Mouse (Mus musculus) embryo, embryonic 11 days (tissue): ENCODE results near the gene Ciz1.
"Not testable (repeated sequence)": the region's sequence is repeated elsewhere in the genome, so short reads cannot be mapped to it uniquely, and the experiment has no call there.

Experiments used
- DNase-seq: peaks from one replicate; pipeline ENCODE4 v3.0.0-alpha.2; 2015

The Ciz1 gene

DNA sequence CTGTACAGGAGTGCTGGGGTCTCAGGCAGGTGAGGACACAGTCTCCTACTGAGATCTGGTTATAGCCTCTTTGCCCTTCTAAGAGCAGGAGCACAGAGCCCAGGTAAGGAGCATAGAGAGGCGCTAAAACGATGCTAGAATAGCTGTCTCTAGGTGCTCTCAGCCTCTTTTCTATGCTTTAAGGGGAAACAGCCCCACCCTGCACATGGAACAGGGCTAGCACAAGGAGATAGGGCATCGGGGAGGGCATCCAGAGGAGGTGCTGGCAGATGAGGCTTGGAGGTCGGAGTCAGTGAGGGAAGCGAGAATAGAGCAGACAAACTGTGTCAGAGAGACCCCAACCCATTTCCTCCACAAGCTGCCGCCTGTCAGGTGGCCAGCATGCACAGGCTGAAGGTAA lies 5.1 kb upstream of the Ciz1 start:
- no peak for DNase-seq

DNA sequence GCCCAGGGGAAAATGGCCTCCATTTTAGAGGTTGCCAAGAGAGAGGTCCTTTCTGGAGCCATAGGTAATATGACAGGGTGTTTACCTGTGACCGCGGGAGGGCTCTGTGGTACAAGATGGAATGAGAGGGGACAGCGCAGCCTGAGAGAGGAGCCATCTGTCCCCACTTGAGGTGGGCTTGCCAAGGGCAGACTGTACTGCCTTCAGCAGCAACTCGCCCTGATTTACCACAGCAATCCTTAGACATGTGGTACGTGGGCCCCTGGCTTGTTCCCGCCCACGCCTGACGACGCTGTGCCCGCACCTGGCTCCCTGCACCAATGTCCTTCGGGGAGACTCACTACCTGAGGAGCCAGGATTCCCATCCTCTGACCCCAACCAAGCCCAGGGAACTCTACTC lies 3.8 kb upstream of the Ciz1 start:
- no peak for DNase-seq

DNA sequence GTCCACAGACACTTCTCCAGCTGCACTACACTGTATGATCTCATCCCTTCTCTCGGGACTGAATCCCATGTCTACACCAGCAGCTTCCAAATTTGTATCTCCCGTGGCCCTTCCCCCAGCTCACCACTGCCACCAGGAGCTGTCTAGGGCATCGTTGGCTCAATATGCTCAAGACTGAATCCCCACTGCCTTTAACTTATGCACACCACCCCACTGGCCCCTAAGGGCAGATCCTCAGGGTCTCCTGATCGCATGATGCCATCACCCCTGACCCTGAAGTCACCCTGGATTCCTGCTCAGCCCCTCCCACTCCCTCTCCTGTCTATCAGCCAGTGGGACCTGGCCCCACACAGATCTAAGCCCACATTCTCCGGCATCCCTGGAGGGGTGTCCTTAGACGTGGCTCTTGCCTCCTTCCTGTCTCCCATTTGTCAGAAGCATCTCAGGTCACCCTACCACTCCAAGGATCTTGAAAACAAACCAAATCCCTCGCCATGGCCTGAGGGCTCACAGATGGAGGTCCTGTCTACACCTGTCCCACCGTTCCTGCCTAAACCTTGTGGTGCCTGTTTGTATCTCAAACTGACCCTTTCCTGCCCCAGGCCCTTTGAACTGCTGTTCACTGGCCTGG lies 2.4 kb upstream of the Ciz1 start:
- DNase-seq: no peak

DNA sequence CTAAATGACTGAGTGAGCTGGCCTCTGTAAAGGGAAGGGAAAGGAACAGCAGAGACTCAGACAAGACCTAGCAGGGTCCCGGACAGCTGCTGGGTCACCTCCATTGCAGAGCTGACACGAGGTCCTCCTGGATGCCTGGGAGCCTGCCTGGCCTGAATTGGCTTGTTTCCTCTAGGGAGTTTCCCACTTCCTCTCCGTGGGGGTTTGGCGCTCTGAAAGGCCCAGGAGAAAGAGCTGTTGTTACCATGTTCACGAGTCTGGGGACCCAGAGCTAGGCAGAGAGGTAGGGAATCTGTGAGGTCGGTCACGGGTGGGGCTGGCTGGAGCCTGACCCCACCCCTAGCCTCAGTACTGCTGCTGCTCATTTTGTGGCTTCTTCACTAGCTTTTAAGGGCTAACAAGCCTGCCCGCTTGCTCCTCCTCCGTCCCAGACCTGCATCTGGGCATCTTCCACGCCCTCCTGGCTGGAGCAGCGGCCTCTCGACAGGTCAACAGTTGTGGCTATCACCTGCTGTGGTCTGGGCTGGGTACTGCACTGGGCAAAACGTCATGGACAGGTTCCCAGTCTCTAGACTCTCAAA lies 1.6 kb upstream of the Ciz1 start:
- DNase-seq: no peak

DNA sequence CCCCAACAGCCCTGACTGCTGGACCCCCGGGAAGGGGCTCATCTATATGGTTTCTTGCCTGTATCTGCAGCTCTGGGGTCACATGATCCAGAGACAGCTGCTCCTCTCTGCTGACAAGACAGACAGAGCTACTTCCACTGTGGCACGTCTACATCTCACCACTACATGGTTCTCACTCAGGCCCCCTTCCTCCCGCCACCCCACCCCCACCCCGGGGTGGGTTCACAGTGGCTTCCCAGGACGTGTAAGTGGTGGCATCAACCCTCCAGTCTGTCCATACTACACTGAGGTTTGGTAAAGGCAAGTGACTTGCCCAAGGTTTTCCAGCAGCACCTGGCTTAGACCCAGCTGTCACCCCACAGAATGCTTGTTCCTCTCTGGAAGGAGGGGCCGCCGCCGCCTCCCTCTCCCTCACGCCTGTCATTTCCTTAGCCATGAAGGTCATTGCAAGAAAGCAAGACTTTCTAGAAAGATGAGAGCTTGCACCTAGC lies 611 bp upstream of the Ciz1 start:
- DNase-seq: no peak

DNA sequence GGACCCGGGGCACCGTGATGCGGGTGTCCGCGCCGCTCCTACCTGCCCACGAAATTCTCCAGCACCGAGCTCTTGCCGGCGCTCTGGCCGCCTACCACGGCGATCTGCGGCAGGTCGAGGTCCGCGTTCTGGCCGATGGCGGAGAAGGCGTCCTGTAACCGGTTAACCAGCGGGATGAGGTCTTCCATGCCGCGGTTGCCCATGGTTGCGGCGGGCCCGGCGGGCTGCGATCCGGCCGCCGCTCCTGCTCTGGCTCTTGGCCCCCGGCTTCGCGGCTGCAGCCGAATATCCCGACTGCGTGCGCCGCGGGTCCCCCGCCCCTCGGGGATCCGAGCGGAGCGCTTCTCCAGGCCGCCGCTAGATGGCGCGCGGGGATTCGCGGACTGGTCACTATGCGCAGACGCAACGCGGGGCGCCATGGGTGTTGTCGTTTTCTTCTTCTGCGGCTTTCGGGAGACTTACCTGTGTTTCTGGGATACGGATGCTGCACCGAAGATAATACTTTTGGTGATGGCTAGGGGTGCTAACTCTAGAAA lies 948 bp downstream of the Ciz1 start, which contains the start of gene Dnm1:
Dnm1 (minus strand) TSS at position 332 of the 536 bp plus-strand sequence.
- peak; percentile 95 for DNase-seq

DNA sequence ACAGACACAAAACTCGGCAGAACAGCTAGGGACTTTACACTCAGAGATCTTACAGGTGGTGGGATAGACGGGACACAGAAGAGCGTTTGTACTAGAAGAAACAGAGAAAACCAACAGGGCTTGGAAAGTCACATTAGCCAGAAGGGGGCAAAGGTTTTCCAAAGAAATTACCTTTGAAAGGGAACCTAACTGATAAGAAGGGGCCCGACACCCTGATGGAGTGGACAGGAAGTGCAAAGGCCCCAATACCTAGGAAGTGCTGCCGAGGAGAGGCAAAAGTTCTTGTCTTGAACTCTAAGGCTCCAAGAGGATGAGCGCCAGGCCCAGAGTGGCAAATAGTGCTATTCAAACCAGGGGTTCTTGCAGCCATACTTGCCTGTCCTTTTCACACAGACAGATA lies 1.7 kb downstream of the Ciz1 start:
- no peak for DNase-seq

DNA sequence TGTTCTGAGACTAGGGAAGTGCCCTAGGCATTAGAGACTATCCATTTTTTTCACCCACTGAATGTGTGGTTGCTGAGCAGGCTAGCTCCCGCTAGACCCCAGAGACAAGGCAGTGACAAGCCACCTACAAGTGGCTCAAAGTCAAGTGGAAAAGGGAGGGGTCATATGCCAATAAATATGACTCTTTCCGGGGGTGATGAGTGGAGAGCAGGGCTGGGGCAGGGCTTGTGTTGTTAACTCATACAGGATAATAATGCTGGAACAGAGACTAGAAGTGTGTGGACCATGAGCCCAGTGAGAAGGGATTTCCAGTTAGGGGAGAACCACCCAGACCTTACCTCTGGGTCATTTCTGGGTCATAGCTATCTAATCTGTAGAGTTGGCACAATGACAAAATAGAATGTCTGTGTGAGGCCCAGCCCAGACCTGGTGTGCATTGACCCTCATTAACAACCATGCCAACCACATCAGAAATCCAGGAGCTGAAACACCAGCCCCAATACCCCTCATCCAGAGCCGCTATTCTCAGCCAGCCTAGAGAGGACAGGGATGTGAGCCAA lies 2.3 kb downstream of the Ciz1 start:
- DNase-seq: no peak

DNA sequence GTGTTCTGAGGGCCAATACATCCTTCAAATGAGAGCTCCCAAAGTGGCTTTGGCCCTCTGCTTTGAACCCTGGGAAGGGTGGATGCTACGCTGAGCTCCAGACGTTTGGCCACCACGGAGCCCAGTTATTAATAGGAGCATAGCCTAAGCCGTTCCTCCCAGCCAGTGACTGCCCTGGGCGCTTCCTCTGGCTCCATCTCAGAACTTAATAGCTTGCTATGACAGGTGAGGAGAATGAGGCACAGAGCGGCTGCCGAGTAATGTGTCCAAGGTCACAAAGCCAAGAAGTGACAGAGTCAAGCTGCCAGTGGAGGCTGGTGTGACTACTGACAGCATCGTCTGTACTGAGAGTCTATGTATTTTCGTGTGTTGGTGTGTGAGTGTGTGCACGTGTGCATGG lies 4.1 kb downstream of the Ciz1 start:
- DNase-seq: no peak

DNA sequence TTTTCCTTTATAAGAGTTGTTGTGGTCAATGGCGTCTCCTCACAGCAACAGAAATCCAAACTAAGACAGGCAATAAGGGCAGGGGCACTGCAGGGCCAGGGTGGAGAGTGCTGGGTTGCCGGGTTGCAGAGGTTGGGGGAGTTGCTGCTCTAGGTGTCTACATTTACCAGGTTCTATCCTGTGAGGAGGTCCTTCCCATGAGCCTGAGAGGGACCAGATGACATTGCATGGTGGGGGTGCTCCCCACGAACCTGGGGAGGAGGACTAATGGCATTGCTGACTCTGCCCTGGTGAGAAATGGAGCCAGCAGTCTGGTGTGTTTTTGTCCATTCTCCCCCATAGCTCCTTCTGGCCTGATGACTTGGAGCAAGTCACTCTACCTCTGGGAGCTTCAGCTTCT lies 5.6 kb downstream of the Ciz1 start:
- DNase-seq: no peak

DNA sequence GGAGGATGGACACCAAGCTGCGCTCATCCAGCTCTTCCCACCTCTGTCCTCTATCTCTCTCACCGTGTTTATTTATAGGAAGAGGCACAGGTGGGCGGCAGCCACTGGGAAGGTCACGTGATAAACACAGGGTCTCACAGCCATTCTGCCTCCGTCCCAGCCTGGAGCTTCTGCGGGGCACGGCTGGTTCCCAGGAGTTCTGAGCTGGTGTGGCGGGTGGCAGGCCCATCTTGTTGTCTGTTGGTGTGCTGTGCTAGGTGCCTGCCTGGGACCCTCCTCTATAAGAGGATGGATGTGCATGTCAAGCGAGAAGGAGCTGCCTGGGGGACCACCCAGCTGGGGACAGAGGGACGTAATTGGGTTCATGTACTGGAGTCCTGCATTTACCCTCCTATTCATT lies 6.3 kb downstream of the Ciz1 start:
- no peak for DNase-seq

DNA sequence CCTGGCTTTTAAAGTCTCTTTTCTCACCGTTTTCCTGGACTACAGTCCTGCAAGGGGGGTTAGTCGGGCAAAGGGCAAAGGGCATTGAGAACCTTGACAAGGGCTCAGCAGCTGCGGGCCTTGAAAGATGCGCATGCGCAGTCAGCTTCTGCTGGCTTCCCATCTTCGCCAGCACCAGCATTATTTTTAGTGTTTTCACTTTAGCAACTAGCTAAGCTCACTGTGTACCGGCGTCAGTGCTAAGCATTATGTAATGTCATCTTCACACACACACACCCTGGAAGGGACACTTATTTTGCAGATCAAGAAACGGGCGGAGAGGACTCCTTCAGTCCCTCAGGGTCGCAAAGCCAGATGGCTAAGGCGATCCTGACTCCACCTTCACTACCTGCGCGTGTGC lies 8.6 kb downstream of the Ciz1 start:
- peak; percentile 89 for DNase-seq

DNA sequence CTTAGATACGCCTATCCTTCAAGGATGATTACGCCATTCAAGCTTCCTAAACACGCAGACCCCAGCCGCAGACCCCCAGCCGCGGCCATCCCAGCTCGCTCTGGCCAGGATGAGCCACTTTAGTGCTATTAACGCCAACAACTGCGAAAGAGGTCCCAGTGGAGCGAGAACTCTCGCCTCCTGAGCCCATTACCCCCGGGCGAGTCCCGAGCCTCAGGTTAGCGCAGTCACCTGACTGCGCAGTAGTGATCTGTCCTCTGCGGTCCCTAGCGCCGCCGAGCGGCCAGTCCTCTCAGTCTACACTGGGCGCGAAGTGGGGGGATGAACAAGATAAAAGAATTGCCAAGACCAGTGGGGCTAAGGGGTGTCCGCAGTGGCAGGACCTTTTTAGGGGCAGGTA lies 9.3 kb downstream of the Ciz1 start:
- peak; percentile 84 for DNase-seq

DNA sequence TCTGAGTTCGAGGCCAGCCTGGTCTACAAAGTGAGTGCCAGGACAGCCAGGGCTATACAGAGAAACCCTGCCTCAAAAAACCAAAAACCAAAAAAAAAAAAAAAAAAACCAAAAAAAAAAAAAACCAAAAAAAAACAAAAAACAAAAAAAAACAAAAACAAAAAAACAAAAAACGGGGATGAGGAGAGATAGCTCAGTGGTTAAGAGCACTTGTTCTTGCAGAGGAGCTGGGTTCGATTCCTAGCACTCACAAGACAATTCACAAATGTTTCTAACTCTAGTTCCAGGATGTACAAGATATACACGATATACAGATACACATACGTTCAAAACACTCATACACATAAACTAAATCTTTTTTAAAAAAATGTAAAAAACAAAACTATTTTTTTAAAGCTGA lies 10.1 kb downstream of the Ciz1 start:
- not testable (repeated sequence) for DNase-seq

DNA sequence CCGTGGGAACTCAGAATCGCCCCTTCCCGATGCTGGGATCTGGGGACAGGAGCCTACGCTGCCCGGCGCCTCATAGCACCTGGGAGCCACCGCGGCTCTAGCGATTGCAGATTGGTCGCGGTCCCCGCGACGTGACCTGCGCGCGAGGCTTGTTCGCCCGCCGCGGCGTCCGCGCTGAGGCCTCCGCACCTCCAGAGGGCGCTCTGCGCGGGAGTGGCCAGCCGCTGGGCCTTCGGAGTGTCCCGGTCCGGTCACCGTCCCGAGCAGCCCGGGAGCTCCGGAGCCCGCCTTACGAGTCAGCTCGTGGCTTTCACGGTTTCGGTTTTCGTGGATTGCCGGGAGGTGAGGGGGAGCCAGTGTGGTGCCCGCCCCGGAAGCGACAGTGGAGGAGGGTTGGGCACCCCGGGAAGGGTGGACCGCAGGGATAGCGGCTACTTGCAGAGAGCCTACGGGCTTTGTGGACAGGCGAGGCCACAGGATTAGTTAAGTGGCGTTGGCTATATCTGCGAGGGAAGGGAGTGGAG lies 10.8 kb downstream of the Ciz1 start:
- peak; percentile 93 for DNase-seq

DNA sequence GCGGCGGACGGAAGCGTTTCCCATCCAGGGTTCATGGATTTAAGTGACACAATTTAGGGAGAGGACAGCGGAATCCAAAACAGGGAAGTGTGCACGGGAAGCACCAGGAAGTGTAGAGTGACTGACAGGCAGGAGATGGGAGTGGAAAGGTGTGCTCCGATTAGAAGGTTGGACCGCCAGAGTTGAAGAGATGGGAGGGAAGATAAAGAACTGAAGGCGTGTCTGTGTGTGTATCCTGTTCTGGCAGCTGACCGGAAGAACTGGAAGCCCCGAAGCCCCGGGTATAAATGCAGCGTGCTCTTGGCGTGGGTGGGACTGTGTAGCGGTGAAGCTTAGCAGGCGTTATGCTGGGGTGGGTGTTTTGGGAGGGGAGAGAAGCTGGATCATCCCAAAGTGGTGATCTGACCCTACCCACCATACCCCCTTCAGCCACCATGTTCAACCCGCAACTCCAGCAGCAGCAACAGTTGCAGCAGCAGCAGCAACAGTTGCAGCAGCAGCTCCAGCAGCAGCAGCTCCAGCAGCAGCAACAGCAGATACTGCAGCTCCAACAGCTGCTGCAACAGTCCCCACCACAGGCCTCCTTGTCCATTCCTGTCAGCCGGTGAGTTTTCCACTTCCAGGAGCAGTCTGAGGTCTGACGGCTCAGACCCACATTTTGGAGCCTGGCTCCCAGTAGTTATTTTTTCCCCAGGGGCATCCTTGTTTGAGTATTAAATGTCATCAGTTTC lies 11.4 kb downstream of the Ciz1 start:
- peak; percentile 43 for DNase-seq

DNA sequence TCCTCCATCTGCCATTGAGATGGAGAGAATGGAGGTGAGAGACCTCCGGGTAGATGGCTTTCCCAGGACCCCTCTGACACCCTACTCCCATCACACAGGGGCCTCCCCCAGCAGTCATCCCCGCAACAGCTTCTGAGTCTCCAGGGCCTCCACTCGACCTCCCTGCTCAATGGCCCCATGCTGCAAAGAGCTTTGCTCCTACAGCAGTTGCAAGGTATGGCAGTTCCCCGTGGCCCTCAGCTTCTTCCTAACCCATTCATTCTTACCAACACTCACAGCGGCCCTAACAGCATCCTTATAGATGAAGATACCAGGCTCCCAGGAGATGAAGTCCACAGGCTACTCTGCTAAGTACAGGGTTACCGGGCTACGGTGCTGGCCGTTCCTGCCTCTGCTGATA lies 12.0 kb downstream of the Ciz1 start:
- DNase-seq: no peak

DNA sequence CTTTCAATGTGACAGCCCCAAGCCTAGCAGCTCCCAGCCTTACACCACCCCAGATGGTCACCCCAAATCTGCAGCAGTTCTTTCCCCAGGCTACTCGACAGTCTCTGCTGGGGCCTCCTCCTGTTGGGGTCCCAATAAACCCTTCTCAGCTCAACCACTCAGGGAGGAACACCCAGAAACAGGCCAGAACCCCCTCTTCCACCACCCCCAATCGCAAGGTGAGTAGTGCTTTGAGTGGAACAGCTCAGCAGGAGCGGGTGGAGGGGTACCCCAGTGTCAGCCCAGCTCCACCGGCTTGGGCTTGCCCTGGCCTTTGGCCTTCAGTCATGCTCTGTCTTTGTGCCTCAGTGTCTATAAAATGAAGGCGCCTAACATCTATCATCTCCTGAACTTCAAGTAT lies 15.2 kb downstream of the Ciz1 start:
- no peak for DNase-seq

DNA sequence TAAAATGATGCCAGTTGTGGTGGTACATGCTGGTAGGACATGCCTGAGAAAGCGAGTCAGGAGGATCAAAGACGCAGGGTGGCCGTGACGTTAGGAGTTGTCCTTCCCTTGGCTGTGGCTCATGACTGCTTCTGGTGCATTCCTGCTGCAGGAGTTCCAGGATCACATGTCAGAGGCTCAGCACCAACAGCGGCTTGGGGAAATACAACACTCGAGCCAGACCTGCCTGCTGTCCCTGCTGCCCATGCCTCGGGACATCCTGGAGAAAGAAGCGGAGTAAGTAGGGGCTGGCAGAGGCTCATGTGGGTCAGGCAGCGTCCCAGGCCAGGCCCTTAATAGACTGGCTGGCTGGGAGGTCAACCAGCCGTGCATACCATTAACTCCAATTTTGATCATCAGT lies 22.1 kb downstream of the Ciz1 start:
- DNase-seq: no peak

DNA sequence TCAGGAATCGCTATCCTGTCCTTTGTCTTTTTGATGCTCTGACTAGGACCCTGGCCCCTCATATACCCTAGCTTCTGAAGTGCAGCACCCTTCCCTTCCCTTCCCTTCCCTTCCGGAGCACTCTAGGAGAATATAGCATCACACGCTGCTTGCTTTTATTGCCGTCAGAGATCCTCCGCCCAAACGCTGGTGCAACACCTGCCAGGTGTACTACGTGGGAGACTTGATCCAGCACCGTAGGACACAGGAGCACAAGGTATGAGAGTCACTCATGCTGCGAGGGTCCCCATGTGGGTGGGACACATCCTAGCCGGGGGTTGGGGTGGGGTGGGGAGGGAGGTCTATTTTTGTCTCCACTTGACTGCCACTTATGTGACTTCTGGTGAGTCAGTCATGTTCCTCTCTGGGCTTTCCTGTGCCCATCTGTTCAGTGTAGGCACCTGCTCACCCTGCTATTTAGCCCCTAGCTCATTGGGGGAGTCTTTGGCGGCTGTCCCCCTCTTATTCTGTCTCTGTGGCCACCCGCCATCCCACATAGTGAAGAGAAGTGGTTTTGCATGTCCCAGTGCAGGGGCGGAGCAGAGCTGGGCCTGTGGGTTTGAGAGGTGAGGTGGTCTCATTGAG lies 23.3 kb downstream of the Ciz1 start:
- DNase-seq: no peak

DNA sequence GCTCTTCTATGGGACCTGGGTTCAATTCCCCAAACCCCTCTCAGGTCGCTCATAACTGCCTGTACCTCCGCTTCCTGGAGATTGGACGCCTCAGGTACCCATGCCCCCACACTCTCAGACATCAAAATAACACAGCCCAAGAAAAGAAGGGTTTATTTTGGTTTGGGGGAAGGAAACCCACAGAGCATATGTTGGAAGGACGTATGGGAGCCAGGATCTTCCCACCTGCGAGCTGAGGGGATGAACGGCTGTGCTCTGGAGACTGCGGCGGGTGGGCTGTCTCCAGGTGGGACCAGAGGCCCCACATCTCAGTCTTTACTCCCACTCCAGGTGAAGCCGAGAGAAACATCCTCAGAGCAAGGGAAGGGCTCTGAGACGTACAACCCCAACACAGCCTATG lies 24.8 kb downstream of the Ciz1 start:
- no peak for DNase-seq

DNA sequence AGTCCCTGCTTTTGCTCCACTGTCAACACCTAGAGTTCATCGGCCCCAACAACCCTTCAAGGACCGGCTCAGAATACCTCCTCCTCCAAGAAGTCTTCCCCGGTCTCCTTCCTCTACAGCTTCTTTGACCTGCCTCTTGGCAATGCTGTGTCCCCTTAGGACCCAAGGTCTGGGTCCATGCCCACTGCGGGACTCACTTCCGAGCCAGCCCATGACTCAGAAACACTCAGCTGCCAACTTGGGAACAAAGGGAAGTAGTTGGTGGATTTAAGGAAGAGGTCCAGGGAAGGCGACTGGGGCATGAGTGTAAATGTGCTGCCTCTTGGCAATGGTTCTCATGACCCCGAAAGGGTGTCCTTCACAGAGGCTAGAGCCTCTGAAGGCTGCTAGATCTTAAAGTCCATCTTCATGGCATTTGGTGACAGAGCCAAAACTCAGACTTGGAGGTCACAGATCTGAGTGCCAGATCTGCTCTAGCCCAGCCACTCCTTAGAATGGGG lies 27.9 kb downstream of the Ciz1 start:
- DNase-seq: no peak
